Mouse (Mus musculus) thymus, adult 2 months (tissue): ENCODE data around the gene Srrt. TPM values are rescaled to one million over a fixed set of nuclear protein-coding genes. Genes with fewer than 3 reads are reported as not detected.
A peak's percentile ranks its signal among the peaks of the same experiment; 100 is the strongest.
"Not testable (repeated sequence)": the region's sequence is repeated elsewhere in the genome, so short reads cannot be mapped to it uniquely, and the experiment has no call there.

ENCODE experiments used
- DNase-seq: peaks from one replicate; pipeline ENCODE4 v3.0.0; 2021
- H3K27ac ChIP-seq: fragments of 200-500 bp; 2 replicates; pipeline ENCODE4 v1.5.1; 2012; ENCODE audit warnings: low read length, control low read depth; ENCODE audit not compliant: control insufficient read depth, insufficient read depth
- H3K27me3 ChIP-seq: fragments of 200-500 bp; 2 replicates; pipeline ENCODE4 v1.6.1; 2012; ENCODE audit warnings: mild to moderate bottlenecking, low read length, moderate library complexity, mixed read lengths; ENCODE audit not compliant: control insufficient read depth, insufficient read depth
- H3K36me3 ChIP-seq: fragments of 200-500 bp; 2 replicates; pipeline ENCODE4 v1.6.1; 2012; ENCODE audit warnings: mild to moderate bottlenecking, low read length, moderate library complexity; ENCODE audit not compliant: control insufficient read depth, insufficient read depth
- H3K4me1 ChIP-seq: fragments of 200-500 bp; replicated peaks from 2 replicates; pipeline ENCODE4 v1.6.1; 2012; ENCODE audit warnings: low read length; ENCODE audit not compliant: control insufficient read depth, insufficient read depth
- H3K4me3 ChIP-seq: fragments of 200-500 bp; 2 replicates; pipeline ENCODE4 v1.5.1; 2012; ENCODE audit warnings: mild to moderate bottlenecking, low read length, control low read depth, moderate library complexity; ENCODE audit not compliant: control insufficient read depth, insufficient read depth
- CTCF ChIP-seq: fragments of 200-500 bp; IDR thresholded peaks from 2 replicates; pipeline ENCODE4 v1.5.1; 2012; ENCODE audit warnings: mild to moderate bottlenecking, control low read depth, low read length, moderate library complexity, borderline replicate concordance; ENCODE audit not compliant: control insufficient read depth, poor library complexity, insufficient read depth; ENCODE audit errors: extremely low read depth
- POLR2A ChIP-seq: fragments of 200-500 bp; IDR thresholded peaks from 2 replicates; pipeline ENCODE4 v1.6.1; 2012; ENCODE audit warnings: mild to moderate bottlenecking, low read length, control low read depth, moderate library complexity; ENCODE audit not compliant: control insufficient read depth, poor library complexity, insufficient read depth; ENCODE audit errors: extremely low read depth
- WGBS: fragments of 180-500 bp; shearing (Covaris S2); methylation state at CpG from one replicate; pipeline ENCODE4 v1.1.7; 2018; 5-methylcytosine and 5-hydroxymethylcytosine counted together
- polyA plus RNA-seq: library from polyadenylated mRNA; depleted of rRNA; stranded (reverse); fragments of >200 nt; gene quantifications from 2 replicates; pipeline ENCODE4 v1.2.3, GENCODE M21; 2012

Gene Srrt
- polyA plus RNA-seq, 1 experiment: 434 TPM

DNA sequence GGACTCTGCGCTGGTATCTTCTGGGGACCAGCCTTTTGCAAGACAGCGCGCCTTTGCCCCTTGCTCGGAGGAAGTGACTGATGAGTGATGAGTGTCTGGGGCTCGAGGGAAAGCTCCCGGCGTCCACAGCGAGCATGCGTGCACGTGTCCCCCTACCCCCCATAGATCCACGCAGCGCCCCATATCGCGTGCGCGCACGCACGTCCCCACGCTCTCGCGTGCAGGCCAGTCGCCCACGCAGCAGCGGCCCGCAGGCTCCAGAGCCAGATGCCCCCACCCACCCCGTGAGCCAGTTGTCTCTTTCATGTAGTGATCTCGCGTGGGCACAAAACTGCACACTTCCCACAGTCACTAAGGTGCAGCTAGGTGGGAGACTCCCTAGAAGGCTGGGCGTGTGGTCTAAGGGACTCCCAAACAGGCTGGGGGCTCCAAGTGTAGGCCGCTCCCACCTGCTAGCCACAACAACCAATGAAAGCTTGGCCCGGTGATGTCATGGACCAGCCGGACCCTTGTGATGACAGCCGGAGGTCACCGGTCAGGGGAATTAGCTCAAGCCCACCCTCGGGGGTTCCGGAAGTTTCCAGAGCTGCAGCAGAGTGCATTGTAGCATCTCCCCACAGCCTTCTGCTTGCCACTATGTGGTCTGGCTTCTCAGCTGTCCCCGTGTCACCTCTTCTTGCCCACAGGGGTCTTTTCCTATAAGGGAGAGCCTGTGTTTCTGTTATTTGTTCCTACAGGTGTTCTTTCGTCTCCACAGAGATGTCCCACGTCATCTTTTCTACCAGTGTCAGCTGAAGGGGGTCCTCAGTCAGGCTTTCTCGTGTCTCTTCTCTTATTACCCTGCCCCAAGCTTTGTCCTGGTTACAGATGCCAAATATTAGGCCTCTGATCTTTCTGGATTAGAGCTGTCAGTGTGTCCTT, 20.2 kb downstream of the Srrt start, which contains the start of gene Ache:
Gene Ache, plus strand, starts transcription at position 488 of the 921 bp plus-strand sequence.
- WGBS: 7% methylated on average over 40 of the region's 40 CpGs
- Histone ChIP-seq H3K4me3 (peak within 1 kb of the TSS; percentile 19; the same call in 1 of the 2 replicates), H3K27ac (no peak within 1 kb of the TSS), H3K27me3 (peaks cover 18% of the 10 kb centered on the region; the same call in 1 of the 2 replicates), H3K36me3 (no peaks in the 10 kb centered on the region), H3K4me1 (peaks cover 21% of the 10 kb centered on the region)
- TF ChIP-seq POLR2A (no peak), CTCF (0 out of 2 replicates have a peak, but pooled peaks have one; percentile 32)
- DNase-seq: peak; percentile 21

DNA sequence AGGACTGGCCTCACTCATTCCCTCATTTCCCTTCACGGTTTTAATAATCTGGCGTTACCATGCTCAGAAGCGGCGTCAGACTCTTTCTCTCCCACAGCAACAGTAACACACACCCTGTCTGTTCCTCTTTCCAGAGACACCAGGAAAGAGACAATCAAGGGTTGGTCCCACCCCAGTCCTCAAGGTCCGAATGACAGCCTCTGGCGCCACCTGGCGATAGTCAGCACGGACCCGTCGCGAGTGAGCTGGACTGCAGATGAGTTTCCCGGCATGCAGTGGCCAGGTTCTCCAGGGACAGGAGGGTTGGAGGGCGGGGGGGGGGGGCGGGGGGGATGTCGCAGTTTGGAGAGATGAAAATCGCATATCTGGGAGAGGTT, 20.8 kb downstream of the Srrt start:
- no peak overlapping the region for H3K4me3 ChIP-seq
- peaks cover 18% of the 10 kb centered on the region; the same call in 1 of the 2 replicates for H3K27me3 ChIP-seq
- H3K36me3 ChIP-seq: no peaks in the 10 kb centered on the region
- H3K4me1 ChIP-seq: peaks cover 21% of the 10 kb centered on the region
- WGBS: under 1% methylated on average over 16 of the region's 16 CpGs
- H3K27ac ChIP-seq: no peak overlapping the region
- peak; percentile 73; the same call in 1 of the 2 replicates for TF ChIP-seq CTCF
- TF ChIP-seq POLR2A: no peak
- DNase-seq: peak; percentile 88

DNA sequence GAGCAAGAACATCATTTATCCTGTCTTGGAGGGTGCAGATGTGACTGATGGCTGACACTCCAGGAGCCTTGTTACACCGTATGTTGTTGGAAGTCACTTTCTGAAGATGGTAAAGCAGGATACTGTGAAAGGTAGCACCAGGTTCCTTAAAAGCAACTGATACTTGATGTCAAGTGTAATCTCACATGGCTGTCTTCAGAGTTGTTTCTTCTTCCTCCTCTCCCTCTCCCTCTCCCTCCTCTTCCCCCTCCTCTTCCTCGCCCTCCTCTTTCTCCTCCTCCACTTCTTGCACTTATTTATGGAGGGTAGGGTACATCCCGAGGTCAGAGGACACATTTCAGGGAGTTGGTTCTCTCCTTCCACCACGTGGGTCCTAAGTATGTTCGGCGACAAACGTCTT, 21.5 kb downstream of the Srrt start:
- TF ChIP-seq CTCF (no peak), POLR2A (no peak)
- WGBS: 47% methylated on average over 7 of the region's 7 CpGs
- no peak overlapping the region for H3K4me3 ChIP-seq
- peaks cover 18% of the 10 kb centered on the region; the same call in 1 of the 2 replicates for H3K27me3 ChIP-seq
- H3K4me1 ChIP-seq: peaks cover 21% of the 10 kb centered on the region
- DNase-seq: no peak
- H3K36me3 ChIP-seq: no peaks in the 10 kb centered on the region
- no peak overlapping the region for H3K27ac ChIP-seq

DNA sequence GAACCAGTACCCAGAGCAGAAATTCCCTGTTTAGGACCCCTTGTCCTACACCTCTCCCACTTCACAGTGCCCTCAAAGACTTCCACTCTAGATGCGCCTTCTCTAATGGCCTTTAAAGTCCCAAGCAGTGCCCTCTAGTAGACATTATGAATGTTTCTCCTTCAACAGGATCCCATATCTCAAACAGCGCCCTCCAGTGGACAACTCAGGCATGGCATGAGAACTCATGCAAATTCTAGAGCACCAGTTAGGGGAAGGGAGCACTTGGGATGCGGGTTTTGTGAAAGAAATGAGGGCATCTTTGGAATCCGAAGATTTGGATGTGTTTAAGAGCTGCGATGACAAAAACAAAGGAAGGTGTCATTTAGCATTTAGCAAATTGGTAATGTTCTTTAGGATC, 22.4 kb downstream of the Srrt start:
- Histone ChIP-seq H3K4me1 (peaks cover 21% of the 10 kb centered on the region), H3K4me3 (no peak overlapping the region), H3K36me3 (no peaks in the 10 kb centered on the region), H3K27ac (no peak overlapping the region), H3K27me3 (peaks cover 18% of the 10 kb centered on the region; the same call in 1 of the 2 replicates)
- TF ChIP-seq CTCF (no peak), POLR2A (no peak)
- WGBS: 57% methylated on average over 5 of the region's 5 CpGs
- DNase-seq: peak; percentile 43

DNA sequence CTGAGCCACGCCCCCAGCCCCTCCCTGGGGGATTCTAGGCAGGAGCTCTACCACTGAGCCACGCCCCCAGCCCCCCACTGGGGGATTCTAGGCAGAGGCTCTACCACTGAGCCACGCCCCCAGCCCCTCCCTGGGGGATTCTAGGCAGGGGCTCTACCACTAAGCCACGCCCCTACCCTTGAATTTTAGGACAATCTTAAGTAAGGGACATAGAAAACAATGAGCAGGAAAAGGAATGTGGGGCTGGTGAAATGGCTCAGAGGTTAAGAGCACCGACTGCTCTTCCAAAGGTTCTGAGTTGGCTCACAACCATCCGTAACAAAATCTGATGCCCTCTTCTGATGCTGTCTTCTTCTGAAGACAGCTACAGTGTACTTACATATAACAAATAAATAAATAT, 23.1 kb downstream of the Srrt start:
- Histone ChIP-seq H3K4me1 (peaks cover 21% of the 10 kb centered on the region), H3K27me3 (peaks cover 18% of the 10 kb centered on the region; the same call in 1 of the 2 replicates)
- 92% methylated on average over 6 of the region's 6 CpGs for WGBS
- not testable (repeated sequence) for H3K4me3 ChIP-seq, H3K36me3 ChIP-seq, DNase-seq, H3K27ac ChIP-seq

DNA sequence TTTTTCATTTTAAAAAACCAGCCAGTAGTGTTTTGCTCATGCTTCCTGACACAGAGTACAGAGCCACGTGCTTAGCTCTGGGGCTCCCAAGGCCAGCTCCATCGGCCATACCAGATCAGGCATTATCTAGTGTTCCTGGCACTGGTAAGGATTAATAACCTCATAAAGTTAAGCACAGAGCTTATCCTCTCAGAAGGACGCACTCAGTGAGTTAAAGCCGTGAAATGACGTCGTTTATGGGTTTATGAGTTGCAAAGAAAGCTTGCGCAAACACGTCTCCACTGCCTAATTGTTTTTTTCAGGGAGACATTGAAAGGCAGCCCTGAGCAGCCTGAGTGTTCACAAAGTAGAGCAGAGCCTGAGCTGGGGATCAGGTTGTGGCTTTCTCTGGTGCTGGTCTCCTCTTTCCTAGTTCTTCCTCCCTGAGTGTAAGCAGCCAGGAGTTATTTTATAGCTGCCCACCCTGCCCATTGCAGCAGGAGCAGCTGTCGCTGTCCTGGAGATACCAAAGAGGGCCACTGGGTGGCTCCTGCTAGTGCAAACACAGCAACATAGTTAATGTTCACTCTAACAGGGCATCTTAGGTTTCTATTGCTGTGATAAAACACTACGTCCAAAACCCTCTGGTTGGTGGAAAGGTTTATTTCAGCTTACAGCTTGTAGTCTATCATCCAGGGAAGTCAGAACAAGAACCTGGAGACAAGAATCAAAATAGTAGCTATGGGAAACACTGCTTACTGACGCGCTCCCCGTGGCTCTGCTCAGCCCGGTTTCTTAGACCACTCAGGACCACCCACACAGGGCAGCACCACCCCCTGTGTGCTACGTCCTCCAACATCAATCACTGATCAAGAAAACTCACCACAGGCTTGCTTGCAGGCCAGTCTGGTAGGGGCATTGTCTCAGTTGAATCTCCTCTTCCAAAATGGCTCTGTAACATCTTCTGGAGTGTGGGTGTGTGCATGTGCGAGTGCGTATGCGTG, 29.8 kb downstream of the Srrt start:
- TF ChIP-seq POLR2A (no peak), CTCF (no peak)
- peak; percentile 35 for DNase-seq
- 62% methylated on average over 18 of the region's 18 CpGs for whole genome bisulfite sequencing

More for the DNA sequence above, 29.8 kb downstream of the Srrt start:
- H3K27me3 ChIP-seq: no peaks in the 10 kb centered on the region
- H3K36me3 ChIP-seq: no peaks in the 10 kb centered on the region
- H3K4me3 ChIP-seq: no peak overlapping the region
- H3K4me1 ChIP-seq: no peaks in the 10 kb centered on the region
- H3K27ac ChIP-seq: no peak overlapping the region
